Mouse (Mus musculus) Muller cell, postnatal 12 days (primary cell): ENCODE measurements around the gene Susd2.
A peak's percentile ranks its signal among the peaks of the same experiment; 100 is the strongest.

ENCODE experiments used
- DNase-seq: peaks from one replicate; pipeline ENCODE4 v3.0.0-alpha.2; 2015; ENCODE audit errors: inconsistent ontology term

Gene Susd2

DNA sequence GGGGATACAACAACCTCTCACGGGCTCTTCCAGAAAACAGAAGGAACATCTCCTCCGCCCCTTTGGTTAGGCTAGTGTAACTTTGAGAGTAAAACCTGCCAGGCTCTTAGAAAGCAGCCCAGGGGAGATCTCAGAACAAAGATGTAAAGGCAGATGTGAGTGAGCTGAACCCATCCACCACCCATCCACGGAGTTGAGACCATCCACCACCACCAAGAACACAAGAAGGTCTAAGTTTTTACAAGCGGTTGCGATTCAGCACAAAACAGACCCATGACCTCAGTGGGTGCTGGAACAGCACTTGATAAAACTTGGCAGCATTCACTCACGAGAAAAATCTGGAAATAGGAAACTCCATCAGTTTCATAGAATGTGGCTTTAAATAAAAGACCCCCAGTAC is 17.9 kb downstream of the Susd2 start:
- no peak for DNase-seq

DNA sequence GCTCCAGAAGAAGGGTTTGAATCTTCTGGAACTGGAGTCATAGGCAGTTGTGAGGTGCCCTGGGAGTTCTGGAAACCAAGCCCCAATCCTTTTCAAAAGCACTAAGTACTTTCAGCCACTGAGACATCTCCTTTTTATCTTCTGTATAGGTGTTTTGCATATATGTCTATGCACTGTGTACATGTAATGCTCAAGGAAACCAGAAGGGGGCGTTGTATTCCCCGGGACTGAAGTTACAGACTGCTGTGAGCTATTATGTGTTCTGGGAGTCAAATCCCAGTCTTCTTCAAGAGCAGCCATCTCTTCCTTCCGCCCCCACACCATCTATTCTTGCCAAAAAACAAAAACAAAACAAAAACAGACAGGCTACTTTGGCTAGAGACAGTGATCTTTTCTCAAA is 23.0 kb downstream of the Susd2 start:
- no peak for DNase-seq

DNA sequence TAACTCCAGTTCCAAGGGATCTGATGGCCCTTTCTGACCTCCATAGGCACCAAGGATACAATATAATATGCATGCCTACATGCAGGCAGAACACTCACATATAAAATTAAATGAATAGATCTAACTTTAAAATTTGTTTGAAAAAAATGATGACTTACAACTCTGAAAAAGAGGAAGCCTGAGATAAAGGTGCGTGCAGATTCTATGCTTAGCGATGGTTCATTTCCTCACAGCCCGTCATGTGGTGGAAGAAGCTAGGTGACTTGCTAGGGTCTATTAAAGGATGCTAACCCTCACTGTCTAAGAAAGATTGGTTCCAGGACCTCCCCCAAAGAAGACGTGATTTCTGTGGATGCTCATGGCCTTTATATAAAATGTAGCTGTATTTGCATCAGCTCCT is 27.8 kb downstream of the Susd2 start:
- no peak for DNase-seq

DNA sequence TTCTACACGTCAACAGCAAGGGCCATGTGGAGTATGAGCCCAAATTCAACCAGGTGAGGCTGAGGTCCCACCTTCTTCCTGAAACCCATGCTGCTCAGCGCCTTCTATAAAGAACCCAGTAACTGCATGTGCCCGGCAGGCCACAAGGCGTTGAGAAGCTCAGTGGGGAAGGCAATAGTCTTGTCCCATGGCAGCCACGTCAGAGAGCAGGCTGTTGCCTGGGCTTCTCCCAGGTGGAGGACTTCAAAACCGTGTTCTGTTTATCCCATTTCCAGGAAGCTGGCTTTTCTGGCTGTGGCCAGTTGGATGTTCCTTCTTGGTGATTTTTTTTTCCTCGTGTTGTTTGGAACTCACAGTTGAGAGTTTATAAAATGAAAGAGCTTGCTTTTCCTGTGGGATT is 33.3 kb downstream of the Susd2 start:
- DNase-seq = no peak

DNA sequence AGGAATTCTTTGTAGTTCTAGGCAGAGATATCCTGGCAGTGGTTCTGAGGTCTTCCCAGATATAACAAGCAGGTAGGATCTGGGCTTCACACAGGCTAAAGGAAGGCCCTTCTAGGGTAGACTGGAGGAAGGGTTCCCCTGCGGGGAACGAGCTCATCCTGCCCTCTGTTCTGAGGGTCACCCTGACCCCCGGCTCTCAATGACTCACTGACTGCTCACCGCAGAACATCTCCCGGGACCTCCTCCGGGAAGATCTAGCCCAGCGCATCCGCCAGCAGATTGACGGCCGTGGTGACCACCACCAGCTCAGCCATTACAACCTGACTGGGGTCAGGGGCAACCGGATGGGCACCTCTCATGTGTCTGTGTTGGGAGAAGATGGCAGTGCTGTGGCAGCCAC is 34.8 kb downstream of the Susd2 start:
- no peak for DNase-seq

DNA sequence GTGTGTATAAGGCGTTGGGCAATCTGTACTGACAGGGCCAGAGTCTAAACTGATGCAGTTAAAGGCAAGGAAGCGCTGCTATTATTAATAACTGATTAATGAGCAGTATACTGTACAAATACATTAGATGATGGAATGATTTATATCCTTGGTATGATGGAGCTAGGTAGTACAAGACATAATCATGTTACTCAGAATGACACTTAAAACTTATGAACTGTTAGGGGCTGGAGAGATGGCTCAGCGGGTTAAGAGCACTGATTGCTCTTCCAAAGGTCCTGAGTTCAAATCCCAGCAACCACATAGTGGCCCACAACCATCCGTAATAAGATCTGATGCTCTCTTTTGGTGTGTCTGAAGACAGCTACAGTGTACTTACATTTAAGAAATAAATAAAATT is 36.6 kb downstream of the Susd2 start:
- DNase-seq = no peak

DNA sequence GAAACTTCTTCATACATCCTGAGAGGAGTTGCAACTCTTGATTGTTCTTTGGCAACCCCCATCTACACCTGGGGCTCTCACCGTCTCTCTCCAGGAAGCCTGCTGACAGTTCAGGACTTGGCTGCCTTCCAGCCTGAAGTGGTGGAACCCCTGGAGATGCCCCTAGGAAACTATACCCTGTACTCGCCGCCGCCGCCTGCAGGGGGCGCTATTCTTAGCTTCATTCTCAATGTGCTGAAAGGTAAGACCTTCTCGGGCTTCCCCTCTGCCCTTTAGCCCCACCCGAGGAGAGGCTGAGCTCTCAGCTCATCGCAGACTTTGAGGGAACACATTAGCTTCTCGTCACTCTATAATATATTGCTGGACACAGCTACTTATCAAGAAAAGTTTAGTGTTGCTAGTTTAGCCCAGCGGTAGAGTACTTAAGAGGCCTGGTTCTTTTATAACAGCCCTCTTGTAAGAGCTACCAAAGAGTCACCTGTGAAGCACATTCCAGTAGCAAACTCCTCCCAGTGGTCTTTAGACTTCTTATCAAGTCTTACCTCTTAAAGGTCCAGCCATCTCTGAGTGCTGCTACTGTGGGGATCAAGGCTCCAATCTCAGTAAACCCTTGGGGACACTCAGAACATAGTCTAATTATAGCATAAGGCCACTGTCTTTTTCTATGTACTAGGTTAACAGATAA is 38.5 kb downstream of the Susd2 start:
- no peak for DNase-seq

DNA sequence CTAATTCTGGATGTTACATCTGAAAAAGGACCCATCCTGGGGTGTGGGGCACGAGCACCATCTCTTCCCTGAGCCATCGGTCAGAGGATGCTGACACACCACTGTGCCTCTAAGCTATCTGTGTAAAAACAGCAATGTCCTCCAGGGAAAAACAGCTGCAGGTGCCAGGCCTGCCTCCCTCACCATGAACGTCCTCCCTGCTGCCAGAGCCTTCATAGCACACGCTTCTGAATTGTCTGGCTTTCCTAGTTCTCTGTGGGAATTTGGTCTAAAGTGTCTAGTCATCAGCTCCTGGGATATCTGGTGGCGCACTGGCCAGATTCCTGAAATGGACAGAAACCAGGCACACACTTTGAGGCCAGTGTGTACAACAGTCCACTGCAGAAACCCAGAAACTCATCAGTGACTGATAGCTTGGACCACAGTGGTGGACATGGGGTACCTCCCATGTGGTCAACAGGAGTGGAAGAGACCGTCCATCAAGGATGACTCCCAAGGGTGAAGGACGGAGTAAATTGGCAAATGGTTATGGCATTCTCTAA is 43.5 kb downstream of the Susd2 start:
- DNase-seq = no peak

DNA sequence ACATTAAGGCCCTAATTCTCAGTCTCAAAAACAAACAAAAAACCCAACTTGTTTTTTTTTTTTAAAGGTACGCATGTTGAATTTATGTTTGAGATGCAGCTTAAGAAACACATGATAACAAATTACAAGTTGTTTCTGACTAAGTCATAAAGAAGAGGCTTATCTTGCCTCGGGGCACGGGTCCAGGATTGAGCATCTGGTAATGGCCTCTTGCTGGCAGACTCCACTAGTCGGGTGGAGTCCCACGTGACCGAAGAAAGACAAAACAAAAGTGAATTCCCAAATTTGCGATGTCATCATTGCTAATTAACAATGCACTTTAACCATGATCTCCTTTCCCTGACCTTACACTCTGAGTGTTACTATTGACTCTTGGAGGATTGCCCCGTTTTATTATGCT is 47.8 kb downstream of the Susd2 start:
- DNase-seq = peak; percentile 14

DNA sequence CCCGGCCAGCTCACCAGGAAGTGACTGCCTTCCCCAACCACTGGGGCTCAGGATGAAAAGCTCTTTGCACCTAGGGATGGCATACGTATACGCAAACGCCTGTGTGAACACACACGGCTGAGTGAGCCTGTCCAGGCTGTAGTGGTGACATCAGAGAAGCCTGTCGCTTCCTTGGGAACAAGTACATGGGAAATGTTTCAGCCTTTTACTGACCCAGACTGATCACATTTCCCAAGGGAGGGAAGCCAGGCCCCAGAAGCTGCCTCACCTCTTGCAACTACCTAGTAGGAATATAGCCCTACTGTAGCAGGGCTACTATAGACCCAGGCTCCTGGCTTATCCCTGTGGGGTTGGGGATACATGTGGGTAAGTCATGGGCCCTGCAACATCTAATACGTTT is 51.2 kb downstream of the Susd2 start:
- DNase-seq = no peak

DNA sequence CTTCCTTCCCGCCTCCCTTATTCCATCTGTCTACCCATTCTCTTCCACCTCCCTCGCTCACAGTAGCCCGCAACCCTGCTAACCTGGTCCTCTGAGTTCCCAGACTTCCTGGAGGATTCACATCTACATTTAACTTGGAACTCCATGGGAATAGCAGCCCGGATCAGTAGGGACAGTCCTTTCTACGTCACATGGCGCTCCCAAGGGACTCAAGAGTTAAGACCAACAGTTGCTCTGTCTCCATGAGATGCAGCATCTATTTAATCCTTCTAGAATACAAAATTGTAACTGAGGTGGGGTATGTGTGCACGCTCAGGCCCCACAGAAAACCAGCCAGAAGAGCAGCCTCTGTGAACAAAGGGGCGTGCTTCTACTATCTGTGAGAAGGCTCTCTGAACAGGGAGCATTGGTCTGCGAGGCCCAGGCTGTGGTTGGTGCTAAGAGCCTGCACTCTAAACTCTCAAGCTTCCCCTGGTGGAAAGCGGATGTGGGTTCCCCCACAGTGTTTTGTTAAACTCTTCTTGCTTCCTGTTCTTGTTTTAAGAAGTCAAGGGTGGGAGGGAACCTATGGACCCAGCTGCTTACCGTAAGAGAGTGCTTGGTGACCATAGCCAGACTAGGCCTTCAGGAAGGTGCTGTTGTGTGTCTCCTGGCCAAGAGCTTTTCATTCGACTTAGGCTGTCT is 52.5 kb downstream of the Susd2 start:
- no peak for DNase-seq

DNA sequence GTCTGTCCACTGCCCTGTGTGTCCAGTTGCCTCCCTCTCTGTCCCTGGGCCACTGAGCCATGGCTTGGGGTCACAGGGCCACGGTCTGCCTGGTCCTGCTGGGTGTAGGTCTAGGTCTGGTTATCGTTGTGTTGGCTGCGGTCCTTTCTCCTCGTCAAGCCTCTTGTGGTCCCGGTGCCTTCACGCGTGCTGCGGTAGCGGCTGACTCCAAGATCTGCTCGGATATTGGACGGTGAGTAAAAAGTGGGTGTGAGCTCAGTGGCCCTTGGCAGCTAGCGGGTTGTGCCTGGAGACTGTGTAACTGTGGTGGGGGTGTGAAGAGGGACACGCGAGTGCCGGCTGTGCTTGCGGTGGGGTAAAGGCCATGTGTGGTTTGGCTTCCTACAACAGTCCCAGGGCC is 54.2 kb downstream of the Susd2 start:
- DNase-seq = no peak

DNA sequence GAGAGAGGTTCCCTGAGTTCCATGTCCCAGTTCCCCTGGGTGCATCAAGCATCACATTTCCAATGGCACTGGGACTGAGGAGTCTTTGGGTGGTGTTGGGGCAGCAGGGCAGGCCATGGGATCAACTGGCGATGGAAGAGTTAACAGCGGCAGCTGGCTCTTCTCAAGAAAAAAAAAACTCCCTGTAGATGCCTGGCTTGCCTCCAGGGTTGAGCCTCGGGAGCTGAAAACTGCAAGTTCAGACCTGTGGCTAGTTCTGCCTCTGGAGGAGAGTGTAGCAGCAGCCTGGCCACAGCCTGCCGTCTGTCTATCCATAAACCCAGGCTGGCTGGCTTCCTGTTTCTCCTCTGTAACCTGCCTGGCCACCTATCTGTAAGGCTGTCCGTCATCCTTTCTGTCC is 54.7 kb downstream of the Susd2 start, which contains the start of gene Ggt5:
TSS of gene Ggt5 (plus strand) at position 212 of the 400 bp plus-strand sequence.
- peak; percentile 12 for DNase-seq

DNA sequence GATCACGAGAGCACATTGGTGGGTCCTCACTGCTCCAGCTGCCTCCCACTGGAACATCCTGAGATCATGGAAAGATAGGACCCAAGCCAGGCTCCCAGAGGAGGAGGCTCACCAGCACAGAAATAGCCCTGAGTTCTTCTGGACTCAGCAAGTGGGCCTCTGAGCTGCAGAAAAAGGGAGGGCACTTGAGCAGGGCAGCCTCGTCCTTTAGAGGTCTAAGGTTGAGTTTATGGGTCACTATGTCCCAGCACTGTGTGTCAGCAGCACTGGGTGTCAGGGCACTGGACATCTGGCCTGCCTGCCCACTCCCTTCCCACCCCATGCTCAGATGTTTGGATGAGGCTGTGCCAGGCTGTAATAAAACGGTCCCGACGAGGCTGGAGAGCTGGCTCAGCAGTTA is 55.5 kb downstream of the Susd2 start:
- DNase-seq = no peak

DNA sequence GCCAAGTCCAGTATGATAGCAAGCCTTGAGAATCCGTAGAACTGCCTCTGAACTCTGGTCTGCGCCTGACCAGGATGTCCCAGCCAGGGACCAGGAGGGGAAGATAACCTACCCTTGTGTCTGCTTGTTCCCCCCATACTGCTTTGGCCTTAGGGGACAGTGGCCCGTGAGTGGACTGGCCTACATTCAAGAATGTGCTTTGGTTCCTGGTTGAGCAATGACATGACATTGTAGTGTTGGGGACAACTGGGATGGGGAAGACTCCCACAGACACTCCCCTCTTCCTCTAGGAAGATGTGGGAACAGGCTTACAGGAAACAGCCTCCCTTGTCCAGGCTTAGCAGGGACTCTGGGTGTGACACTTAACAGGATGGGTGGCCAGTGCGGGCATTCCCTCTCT is 56.0 kb downstream of the Susd2 start:
- no peak for DNase-seq
